Mouse (Mus musculus) megakaryocyte, embryonic 14.5 days (primary cell): ENCODE results near the gene Kifc3.

ENCODE experiments used
- FLI1 ChIP-seq: IDR thresholded peaks from 2 replicates; pipeline ENCODE4 v1.6.1; 2012; ENCODE audit warnings: low read length, inconsistent platforms, mixed read lengths
- GATA1 ChIP-seq: IDR thresholded peaks from 3 replicates; pipeline ENCODE4 v1.6.1; 2012; ENCODE audit warnings: mixed read lengths, low read length, inconsistent platforms, borderline replicate concordance

GRCm38 (mm10) chr8:95058661-95059060, 144.0 kb downstream of the Kifc3 start:
- TF ChIP-seq GATA1: no peak
- no peak for TF ChIP-seq FLI1
